Mouse (Mus musculus): ENCODE data around the gene Myo9a. TPM values are rescaled to one million over a fixed set of nuclear protein-coding genes. Genes with fewer than 3 reads are reported as not detected.

The Myo9a gene
- polyA plus RNA-seq, 2 experiments: 2.6 to 3.5 TPM

- H3K36me3 ChIP-seq (replicated peaks; ENCODE audit: control insufficient read depth, insufficient read depth, low read depth): no peaks in the 10 kb centered on the region
- TF ChIP-seq CTCF (IDR thresholded peaks at IDR 0.05; ENCODE audit: low read depth) (no peak), EP300 (IDR thresholded peaks at IDR 0.05; ENCODE audit: low read depth) (no peak)
- H3K4me1 ChIP-seq (replicated peaks; ENCODE audit: control insufficient read depth in 2 of 2, insufficient read depth in 2 of 2, low read length in 1 of 2): no peaks in the 10 kb centered on the region
- H3K9me3 ChIP-seq (ENCODE audit: control insufficient read depth, low read length): no peaks in the 10 kb centered on the region
- ATAC-seq (ENCODE audit: insufficient read depth): no peak
- H3K27ac ChIP-seq: no peak overlapping the region
- no peak overlapping the region for H3K4me3 ChIP-seq (ENCODE audit: insufficient read depth in 1 of 2, low read depth in 2 of 2, low read length in 2 of 2)
- H3K4me2 ChIP-seq (ENCODE audit: low read depth): no peak overlapping the region
- WGBS (ENCODE audit: insufficient replicate concordance): 67% methylated on average over 9 of the region's 9 CpGs
- H3K27me3 ChIP-seq (ENCODE audit: control insufficient read depth, insufficient read depth, low read length): no peaks in the 10 kb centered on the region
- no peak for DNase-seq (ENCODE audit: low read depth in 3 of 3, low spot score in 3 of 3)
- H3K9ac ChIP-seq (replicated peaks): no peak overlapping the region
Observed at GRCm38 (mm10) chr9:59951001-59951750, 200.5 kb downstream of the Myo9a start.

DNA sequence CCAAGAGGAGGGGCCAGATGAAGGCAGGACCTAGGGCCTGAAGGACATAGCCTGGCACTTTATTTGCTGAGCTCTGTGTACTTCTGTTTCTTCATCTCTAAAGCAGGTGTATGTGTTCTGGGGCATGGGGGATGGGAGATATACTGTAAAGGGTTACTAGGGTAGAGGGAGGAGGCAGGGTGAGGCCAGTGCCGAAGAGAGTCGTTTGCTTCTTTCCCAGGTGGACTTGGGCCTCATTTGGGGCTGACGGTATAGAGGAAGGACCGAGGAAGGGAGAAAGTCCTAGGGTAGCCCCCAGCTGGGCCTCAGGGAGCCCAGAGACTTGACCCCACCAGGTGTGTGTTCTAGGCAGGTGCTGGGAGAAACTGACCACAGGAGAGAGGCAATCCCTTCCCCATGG is 201.2 kb downstream of the Myo9a start:
- DNase-seq (ENCODE audit: low read depth in 3 of 3, low spot score in 3 of 3) (no peak), ATAC-seq (ENCODE audit: insufficient read depth) (no peak)
- Histone ChIP-seq H3K27ac (no peak overlapping the region), H3K36me3 (replicated peaks; ENCODE audit: control insufficient read depth, insufficient read depth, low read depth) (no peaks in the 10 kb centered on the region), H3K4me2 (ENCODE audit: low read depth) (no peak overlapping the region), H3K4me1 (replicated peaks; ENCODE audit: control insufficient read depth in 2 of 2, insufficient read depth in 2 of 2, low read length in 1 of 2) (no peaks in the 10 kb centered on the region), H3K9ac (replicated peaks) (no peak overlapping the region), H3K9me3 (ENCODE audit: control insufficient read depth, low read length) (no peaks in the 10 kb centered on the region), H3K27me3 (ENCODE audit: control insufficient read depth, insufficient read depth, low read length) (no peaks in the 10 kb centered on the region), H3K4me3 (ENCODE audit: insufficient read depth in 1 of 2, low read depth in 2 of 2, low read length in 2 of 2) (no peak overlapping the region)
- TF ChIP-seq EP300 (IDR thresholded peaks at IDR 0.05; ENCODE audit: low read depth) (no peak), CTCF (IDR thresholded peaks at IDR 0.05; ENCODE audit: low read depth) (no peak)
- 73% methylated on average over 4 of the region's 4 CpGs for WGBS (ENCODE audit: insufficient replicate concordance)

- Histone ChIP-seq H3K9me3 (ENCODE audit: control insufficient read depth, low read length) (no peaks in the 10 kb centered on the region), H3K4me2 (ENCODE audit: low read depth) (no peak overlapping the region), H3K9ac (replicated peaks) (no peak overlapping the region), H3K27me3 (ENCODE audit: control insufficient read depth, insufficient read depth, low read length) (no peaks in the 10 kb centered on the region), H3K4me1 (replicated peaks; ENCODE audit: control insufficient read depth in 2 of 2, insufficient read depth in 2 of 2, low read length in 1 of 2) (no peaks in the 10 kb centered on the region), H3K27ac (no peak overlapping the region), H3K36me3 (replicated peaks; ENCODE audit: control insufficient read depth, insufficient read depth, low read depth) (no peaks in the 10 kb centered on the region), H3K4me3 (ENCODE audit: insufficient read depth in 1 of 2, low read depth in 2 of 2, low read length in 2 of 2) (no peak overlapping the region)
- DNase-seq (ENCODE audit: low read depth in 3 of 3, low spot score in 3 of 3) (no peak), ATAC-seq (ENCODE audit: insufficient read depth) (no peak)
- TF ChIP-seq CTCF (IDR thresholded peaks at IDR 0.05; ENCODE audit: low read depth) (no peak), EP300 (IDR thresholded peaks at IDR 0.05; ENCODE audit: low read depth) (no peak)
- whole genome bisulfite sequencing (ENCODE audit: insufficient replicate concordance): 34% methylated on average over 6 of the region's 8 CpGs
Observed at GRCm38 (mm10) chr9:59952515-59953070, 201.9 kb downstream of the Myo9a start.

- Histone ChIP-seq H3K4me1 (replicated peaks; ENCODE audit: control insufficient read depth in 2 of 2, insufficient read depth in 2 of 2, low read length in 1 of 2) (no peaks in the 10 kb centered on the region), H3K4me2 (ENCODE audit: low read depth) (no peak overlapping the region), H3K36me3 (replicated peaks; ENCODE audit: control insufficient read depth, insufficient read depth, low read depth) (no peaks in the 10 kb centered on the region), H3K27me3 (ENCODE audit: control insufficient read depth, insufficient read depth, low read length) (no peaks in the 10 kb centered on the region), H3K27ac (no peak overlapping the region), H3K4me3 (ENCODE audit: insufficient read depth in 1 of 2, low read depth in 2 of 2, low read length in 2 of 2) (no peak overlapping the region), H3K9me3 (ENCODE audit: control insufficient read depth, low read length) (no peaks in the 10 kb centered on the region), H3K9ac (replicated peaks) (no peak overlapping the region)
- 66% methylated on average over 7 of the region's 7 CpGs for WGBS (ENCODE audit: insufficient replicate concordance)
- no peak for ATAC-seq (ENCODE audit: insufficient read depth)
- TF ChIP-seq EP300 (IDR thresholded peaks at IDR 0.05; ENCODE audit: low read depth) (no peak), CTCF (IDR thresholded peaks at IDR 0.05; ENCODE audit: low read depth) (no peak)
- DNase-seq (ENCODE audit: low read depth in 3 of 3, low spot score in 3 of 3): no peak
Observed at GRCm38 (mm10) chr9:59953556-59953955, 202.9 kb downstream of the Myo9a start.

DNA sequence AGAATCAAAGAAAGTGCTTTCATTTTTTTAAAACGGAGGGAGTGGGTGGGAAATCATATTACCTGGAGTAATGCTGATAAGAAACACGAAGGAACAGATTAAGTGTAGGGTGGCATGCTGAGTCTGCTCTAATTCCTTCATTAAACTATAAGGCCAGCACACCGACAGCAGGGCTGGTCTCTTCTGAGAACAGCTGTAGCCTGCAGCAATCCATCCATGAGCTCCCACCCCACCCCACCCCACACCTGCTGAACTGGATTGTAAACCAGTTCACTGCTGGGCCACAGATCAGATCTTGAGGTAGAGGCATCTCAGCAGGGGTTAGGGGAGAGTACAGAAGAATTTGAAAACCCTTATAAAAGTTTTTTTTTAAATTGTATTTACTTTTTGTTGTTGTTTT is 204.5 kb downstream of the Myo9a start:
- Histone ChIP-seq H3K4me2 (ENCODE audit: low read depth) (no peak overlapping the region), H3K9me3 (ENCODE audit: control insufficient read depth, low read length) (no peaks in the 10 kb centered on the region), H3K4me3 (ENCODE audit: insufficient read depth in 1 of 2, low read depth in 2 of 2, low read length in 2 of 2) (no peak overlapping the region), H3K27me3 (ENCODE audit: control insufficient read depth, insufficient read depth, low read length) (no peaks in the 10 kb centered on the region), H3K9ac (replicated peaks) (no peak overlapping the region), H3K4me1 (replicated peaks; ENCODE audit: control insufficient read depth in 2 of 2, insufficient read depth in 2 of 2, low read length in 1 of 2) (no peaks in the 10 kb centered on the region), H3K36me3 (replicated peaks; ENCODE audit: control insufficient read depth, insufficient read depth, low read depth) (no peaks in the 10 kb centered on the region), H3K27ac (no peak overlapping the region)
- DNase-seq (ENCODE audit: low read depth in 3 of 3, low spot score in 3 of 3) (no peak), ATAC-seq (ENCODE audit: insufficient read depth) (no peak)
- no peak for TF ChIP-seq EP300 (IDR thresholded peaks at IDR 0.05; ENCODE audit: low read depth)
- no peak for TF ChIP-seq CTCF (IDR thresholded peaks at IDR 0.05; ENCODE audit: low read depth)
- 46% methylated on average over 3 of the region's 3 CpGs for WGBS (ENCODE audit: insufficient replicate concordance)

All from liver, embryonic 14.5 days (tissue).